Comparison of ENCODE assay signal across 26 mouse cellular contexts in genomic region chr1:181900846-181901245, GRCm38 (mm10).
"Had no signal": no experiment of that assay in that cellular context is flagged by ENCODE, and none has a peak within 500 bp of the region (broad histone marks: within the 10 kb centered on the region; RNA-seq: fewer than 3 reads in every experiment).

No protein-coding gene starts in this region.

- H3K4me3 ChIP-seq: layer of hippocampus, adult 2 months; limb, embryonic 10.5 days; limb, embryonic 13.5 days; liver, embryonic 12.5 days; liver, embryonic 15.5 days; lung, embryonic 15.5 days; megakaryocyte, embryonic 14.5 days; midbrain, embryonic 10.5 days; midbrain, embryonic 13.5 days; myocyte; neural tube, embryonic 13.5 days had no signal

- H3K9ac ChIP-seq: limb, embryonic 13.5 days; liver, embryonic 12.5 days; liver, embryonic 15.5 days; lung, embryonic 15.5 days; midbrain, embryonic 13.5 days; neural tube, embryonic 13.5 days had no signal

- H3K27ac ChIP-seq: kidney, postnatal 0 days; layer of hippocampus, adult 2 months; limb, embryonic 10.5 days; limb, embryonic 13.5 days; liver, embryonic 12.5 days; liver, embryonic 15.5 days; lung, embryonic 15.5 days; midbrain, embryonic 10.5 days; midbrain, embryonic 13.5 days; neural tube, embryonic 13.5 days; stomach, postnatal 0 days had no signal

- H3K36me3 ChIP-seq: liver, embryonic 12.5 days; liver, embryonic 15.5 days had no signal

- H3K4me2 ChIP-seq: limb, embryonic 13.5 days; liver, embryonic 12.5 days; liver, embryonic 15.5 days; lung, embryonic 15.5 days; midbrain, embryonic 13.5 days; neural tube, embryonic 13.5 days had no signal

- H3K9me3 ChIP-seq: limb, embryonic 10.5 days; limb, embryonic 13.5 days; liver, embryonic 12.5 days; liver, embryonic 15.5 days; lung, embryonic 15.5 days; megakaryocyte, embryonic 14.5 days; midbrain, embryonic 10.5 days; midbrain, embryonic 13.5 days; neural tube, embryonic 13.5 days had no signal

- H3K27me3 ChIP-seq: limb, embryonic 13.5 days; liver, embryonic 12.5 days; liver, embryonic 15.5 days; lung, embryonic 15.5 days; midbrain, embryonic 13.5 days; neural tube, embryonic 13.5 days had no signal

- H3K4me1 ChIP-seq: limb, embryonic 10.5 days; limb, embryonic 13.5 days; liver, embryonic 12.5 days; liver, embryonic 15.5 days; lung, embryonic 15.5 days; neural tube, embryonic 13.5 days had no signal

- ATAC-seq: liver, embryonic 12.5 days; midbrain, embryonic 16.5 days had no signal

- DNase-seq: kidney, postnatal 25 days; layer of hippocampus, adult 9-11 months; liver; lung, adult 18-20 months; lung, postnatal 10 days; lung, postnatal 36 days; right cerebral cortex, adult 18-20 months; right cerebral cortex, postnatal 14 days; right cerebral cortex, postnatal 4 days; thymus, adult 2 months; thymus, postnatal 14 days; thymus, postnatal 4 days had no signal
